Mouse (Mus musculus) yolk sac, embryonic 10.5 days (tissue): Measurements from ENCODE around the gene Zfp105.

Experiments used
- DNase-seq: peaks from one replicate; pipeline ENCODE4 v3.0.0-alpha.2; 2017; ENCODE audit warnings: low spot score

The Zfp105 gene

DNA sequence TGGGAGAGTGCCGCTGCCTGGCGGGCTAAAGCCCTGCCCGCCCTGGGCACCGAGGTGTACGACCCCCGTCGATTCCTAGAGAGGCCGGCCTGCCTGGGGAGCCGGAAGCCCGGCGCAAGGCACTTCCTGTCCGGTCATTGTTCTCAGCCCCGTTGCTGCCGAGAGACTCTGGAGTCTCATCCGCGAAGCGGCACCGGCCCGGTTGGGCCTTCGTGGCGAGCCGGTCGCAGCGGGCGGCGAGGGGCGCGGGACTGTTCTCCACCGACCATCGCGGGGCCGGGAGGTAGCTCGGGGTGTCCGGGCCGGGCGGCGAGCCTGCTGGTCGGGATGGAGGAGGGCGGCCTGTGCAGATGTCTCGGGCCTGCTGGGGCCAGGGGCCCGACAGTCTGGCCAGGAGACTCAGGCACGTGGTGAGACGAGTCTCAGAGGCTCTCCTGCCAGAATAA lies at the start of gene Zfp105:
Gene Zfp105 (plus strand): TSS at position 137 of the 446 bp plus-strand sequence.
- peak; percentile 86 for DNase-seq

DNA sequence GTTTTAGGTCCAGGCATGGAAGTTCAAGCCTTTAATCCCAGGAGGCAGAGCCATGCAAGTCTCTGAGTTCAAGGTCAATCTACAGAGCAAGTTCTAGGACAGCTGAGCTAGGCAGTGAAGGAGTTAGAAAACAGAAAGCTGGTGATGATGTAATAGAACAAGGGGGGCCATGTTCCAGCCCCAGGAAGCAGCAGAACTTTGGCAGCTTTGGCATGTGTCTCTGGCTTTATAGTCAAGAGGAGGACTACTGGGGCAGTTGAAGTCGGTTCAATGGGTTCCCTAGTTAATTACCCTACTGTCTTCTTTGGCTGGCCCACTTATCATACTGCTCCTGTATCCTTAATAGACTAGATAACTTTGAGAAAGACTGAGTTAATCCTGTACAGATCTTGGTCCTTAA lies 48.2 kb upstream of the Zfp105 start:
- no peak for DNase-seq

DNA sequence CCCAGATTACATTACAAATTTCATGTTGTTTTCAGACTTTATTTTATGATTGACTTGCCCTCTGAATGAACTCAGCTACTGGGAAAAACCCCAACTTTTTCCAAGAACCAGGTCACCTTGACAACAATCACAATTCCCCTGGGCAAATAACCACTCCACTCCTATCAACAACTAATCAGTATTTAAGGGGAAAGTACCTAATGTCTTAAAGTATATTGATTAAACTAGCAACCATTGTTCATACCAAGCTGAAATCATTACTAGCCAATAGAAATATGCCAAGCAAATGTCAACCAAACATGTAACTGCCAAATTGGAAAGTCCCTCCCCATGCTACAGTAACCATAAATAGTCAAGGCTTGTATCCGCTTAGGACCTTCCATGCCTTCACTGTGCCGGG lies 47.7 kb upstream of the Zfp105 start:
- DNase-seq, result no peak

DNA sequence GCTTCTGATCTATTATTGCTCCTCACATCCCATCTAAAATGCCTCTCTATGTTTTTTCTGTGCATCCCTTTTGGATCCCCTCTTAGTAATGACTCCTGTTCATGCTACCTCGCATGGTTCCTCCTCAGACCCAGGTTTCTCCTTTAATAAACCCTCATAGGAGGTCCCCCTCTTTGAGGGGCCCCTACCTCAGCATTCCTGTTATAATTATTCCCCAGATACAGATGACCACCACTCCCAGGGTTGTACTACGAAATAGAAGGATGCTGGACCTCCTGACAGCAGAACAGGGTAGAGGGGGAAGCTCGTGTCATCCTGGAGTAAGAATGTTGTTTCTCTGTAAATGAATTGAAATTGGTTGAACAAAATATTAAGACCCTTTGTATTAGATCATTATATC lies 37.5 kb upstream of the Zfp105 start, which contains the start of gene Zkscan7:
Gene Zkscan7 (plus strand): TSS at position 301 of the 400 bp plus-strand sequence.
- no peak for DNase-seq

DNA sequence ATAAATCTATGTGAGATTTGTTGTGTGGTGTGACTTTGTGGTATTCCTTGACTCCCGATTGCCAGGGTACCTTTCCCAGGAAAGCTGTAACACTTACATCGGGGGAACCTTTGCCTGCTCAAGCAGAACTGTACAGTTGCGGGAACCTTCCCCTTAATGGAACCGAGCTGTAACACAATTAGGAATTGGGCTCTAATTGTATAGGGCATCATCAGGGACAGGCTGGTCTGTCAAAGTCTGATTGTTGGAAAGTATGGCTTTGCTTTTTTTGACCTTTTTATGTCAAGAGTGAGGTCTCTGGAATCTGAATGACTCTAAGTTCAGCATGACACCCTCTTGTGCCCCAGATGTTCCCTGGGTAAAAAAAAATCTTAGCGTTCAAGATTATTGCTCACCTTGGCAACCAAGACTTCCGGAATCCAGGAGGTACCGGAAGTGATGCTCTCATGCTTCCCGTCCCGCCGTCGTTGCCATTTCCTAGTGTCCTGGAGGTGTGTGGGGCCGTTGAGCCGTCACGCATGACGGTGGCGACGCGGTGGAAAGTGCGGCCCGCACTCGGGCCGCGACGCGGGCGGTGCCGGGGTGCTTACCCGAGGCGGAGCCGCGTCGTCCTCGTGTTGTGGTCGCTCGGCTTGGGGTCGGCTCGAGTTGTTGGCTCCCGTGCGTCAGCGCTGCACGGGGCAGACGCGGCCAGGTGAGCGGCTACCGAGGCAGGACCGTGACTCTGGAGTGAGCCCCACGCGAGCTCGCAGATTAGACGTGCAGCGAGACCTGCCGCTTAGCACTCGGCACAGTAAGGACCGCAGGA lies 36.3 kb upstream of the Zfp105 start:
- DNase-seq, result peak; percentile 67

DNA sequence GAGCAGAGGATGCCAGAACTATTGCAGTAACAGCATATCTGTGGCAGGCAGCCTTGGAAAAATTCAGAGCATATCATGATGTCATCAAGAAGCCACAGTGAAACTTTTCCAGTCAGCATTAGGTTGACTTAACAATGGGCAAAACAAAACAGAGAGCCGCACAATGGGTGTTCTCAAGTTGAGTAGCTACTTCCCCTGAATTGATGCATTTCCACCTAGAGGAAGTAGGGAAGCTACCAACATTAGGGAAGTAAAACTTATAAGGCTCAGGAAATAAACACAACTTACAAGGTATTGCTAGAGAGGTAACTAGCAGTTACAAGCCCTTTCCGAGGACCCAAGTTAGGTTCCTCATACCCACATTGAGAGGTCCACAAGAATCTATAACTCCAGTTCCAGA lies 21.8 kb upstream of the Zfp105 start:
- no peak for DNase-seq

DNA sequence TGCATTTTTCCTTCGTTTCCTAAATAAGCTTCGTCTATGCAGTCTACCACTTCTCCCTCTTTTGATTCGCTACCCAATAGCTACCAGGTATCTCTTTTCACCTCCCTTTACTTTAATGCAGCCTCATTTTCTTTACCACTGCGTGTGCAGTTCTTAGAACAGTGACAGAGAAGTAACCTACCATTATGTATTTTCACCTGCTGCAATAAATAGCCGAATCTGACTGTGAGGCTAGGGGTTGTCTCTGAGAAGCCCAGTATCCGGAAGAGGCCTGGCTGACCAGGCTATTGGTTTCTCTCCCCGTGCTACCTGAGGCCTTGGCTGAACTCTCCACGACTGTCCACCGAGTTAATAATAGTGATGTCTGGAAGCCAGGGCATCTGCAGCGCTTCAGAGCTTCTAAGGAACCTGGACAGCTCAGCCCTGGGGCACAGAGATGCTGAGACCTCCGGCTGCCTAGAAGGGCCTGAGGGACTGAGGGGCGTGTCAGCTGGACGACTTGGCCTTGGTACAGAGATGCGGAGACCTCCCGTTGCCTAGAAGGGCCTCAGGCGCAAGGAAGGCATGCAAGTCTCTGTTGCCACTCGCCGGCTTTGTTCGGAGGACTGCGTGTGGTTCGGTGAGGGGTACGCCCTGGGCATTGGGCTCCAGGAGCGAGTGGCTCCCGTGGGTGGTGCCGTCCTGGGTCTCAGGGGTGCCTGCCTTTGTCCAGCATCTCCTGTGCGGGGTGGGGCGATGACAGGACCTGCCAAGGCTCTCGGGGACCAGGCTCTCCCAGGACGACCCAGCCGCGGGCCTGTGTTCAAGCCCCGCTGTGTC lies 19.9 kb upstream of the Zfp105 start:
- DNase-seq, result peak; percentile 67

DNA sequence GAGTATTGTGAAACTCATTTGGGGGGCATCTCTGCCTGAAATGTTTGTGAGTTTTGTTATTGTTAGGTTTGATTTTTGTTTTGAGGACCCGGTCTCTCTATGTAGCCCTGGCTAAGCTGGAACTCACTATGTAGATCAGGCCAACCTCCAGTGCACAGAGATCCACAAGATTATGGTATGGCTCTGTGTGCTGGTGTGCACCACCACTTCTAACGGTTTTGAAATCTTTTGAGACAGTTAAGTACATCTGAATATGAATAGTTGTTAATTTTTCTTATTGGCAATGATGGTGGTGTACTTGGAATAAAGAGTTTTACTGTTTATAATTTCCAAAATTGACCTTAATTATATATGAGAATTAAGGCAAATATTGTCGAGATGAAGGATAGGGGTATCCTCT lies 436 bp upstream of the Zfp105 start:
- DNase-seq, result no peak

DNA sequence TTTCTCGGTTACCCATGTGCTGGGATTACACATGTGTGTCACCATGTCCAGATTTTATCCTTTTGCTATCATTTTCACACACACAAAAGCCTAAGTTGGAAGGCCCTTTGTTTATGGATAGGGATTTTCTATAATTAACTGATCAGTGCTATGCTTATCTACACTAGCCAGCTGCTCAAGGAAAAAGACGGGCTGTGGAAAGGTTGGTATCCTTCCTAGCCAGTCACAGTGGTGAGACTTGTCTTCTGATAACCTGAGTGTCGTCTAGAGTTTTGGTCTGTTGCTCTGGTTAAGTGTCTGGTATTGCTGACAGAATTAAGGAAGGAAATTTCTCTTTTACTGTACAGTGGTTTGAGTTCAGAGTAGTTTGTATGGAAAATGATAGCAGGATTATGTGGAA lies 6.0 kb downstream of the Zfp105 start:
- DNase-seq, result no peak

DNA sequence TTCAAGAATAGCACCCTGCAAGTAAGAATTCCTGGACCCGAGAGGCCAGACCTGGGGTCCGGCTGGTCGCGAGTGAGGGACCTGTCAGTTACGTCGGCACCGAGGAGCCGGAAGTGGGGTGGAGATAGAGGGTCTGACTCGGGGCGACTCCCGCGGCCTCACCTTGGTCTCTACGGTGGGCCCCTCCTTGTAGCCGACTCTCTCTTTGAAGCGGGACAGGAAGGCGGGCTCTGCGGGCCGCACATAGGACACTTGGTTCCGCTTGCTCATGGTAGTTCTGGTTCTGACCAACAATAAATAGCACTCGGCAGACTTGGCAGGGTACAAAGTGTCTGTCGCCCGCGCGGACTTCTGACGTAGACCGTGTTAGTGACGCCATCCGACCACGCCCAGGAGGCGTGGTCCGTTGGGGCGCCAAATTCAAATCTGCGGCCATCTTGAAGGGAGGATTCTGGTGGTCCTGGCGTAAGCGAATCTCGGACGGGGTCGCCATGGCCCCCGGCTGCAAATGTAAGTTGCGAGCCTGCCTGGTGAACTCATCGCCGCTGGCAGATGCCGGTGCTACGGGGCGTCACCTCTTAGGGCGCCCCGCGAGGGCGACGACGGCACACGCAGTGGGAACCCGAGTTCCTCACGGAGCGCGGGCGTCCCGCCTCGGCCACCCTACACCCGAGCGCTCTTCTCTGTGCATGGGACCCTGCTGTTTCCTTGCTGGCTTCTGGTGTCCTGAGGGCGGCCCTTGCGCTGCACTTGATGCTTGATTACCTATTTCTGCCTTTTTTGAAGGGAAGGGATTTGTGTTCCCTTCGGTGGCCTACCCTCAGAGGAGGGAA lies 28.0 kb downstream of the Zfp105 start, which contains the start of the genes 1110059G10Rik and Kif15:
Gene 1110059G10Rik (minus strand): TSS at position 358 of the 833 bp plus-strand sequence.
Gene Kif15 (plus strand): TSS at position 404 of the 833 bp plus-strand sequence.
- DNase-seq, result peak; percentile 94
